Mouse (Mus musculus) hindbrain, postnatal 0 days (tissue): ENCODE results near the gene Parp2. TPM values are rescaled to one million over a fixed set of nuclear protein-coding genes. Genes with fewer than 3 reads are reported as not detected.
A peak's percentile ranks its signal among the peaks of the same experiment; 100 is the strongest.
"Not testable (repeated sequence)": the region's sequence is repeated elsewhere in the genome, so short reads cannot be mapped to it uniquely, and the experiment has no call there.

Experiments used
- ATAC-seq: fragments of 200-750 bp; cut with Nextera tagmentation; 2 replicates; pipeline ENCODE4 v1.8.0; 2017; ENCODE audit warnings: mild to moderate bottlenecking, moderate TSS enrichment, moderate library complexity
- DNase-seq: peaks from one replicate; pipeline ENCODE4 v3.0.0-alpha.2; 2015; ENCODE audit warnings: low spot score
- H3K27ac ChIP-seq: fragments of 300-500 bp; sonication (generic); 2 replicates; pipeline ENCODE4 v1.5.1; 2014; ENCODE audit warnings: mild to moderate bottlenecking
- H3K27me3 ChIP-seq: fragments of 300-500 bp; sonication (generic); 2 replicates; pipeline ENCODE4 v1.6.1; 2014; ENCODE audit warnings: low read length, mixed read lengths; ENCODE audit not compliant: insufficient read depth
- H3K36me3 ChIP-seq: fragments of 300-500 bp; sonication (generic); 2 replicates; pipeline ENCODE4 v1.6.1; 2014; ENCODE audit warnings: low read length, mixed read lengths; ENCODE audit not compliant: insufficient read depth
- H3K4me1 ChIP-seq: fragments of 300-500 bp; sonication (generic); 2 replicates; pipeline ENCODE4 v1.6.1; 2014; ENCODE audit warnings: antibody characterized with exemption, low read length, mixed read lengths; ENCODE audit not compliant: insufficient read depth
- H3K4me2 ChIP-seq: fragments of 300-500 bp; sonication (generic); 2 replicates; pipeline ENCODE4 v1.6.1; 2014; ENCODE audit warnings: low read depth, mild to moderate bottlenecking, low read length, moderate library complexity, mixed read lengths
- H3K4me3 ChIP-seq: fragments of 300-500 bp; sonication (generic); 2 replicates; pipeline ENCODE4 v1.5.1; 2014; ENCODE audit warnings: low read length
- H3K9ac ChIP-seq: fragments of 300-500 bp; sonication (generic); replicated peaks from 2 replicates; pipeline ENCODE4 v1.6.1; 2014; ENCODE audit warnings: mild to moderate bottlenecking, low read length, moderate library complexity, mixed read lengths
- H3K9me3 ChIP-seq: fragments of 300-500 bp; sonication (generic); 2 replicates; pipeline ENCODE4 v1.6.1; 2016; ENCODE audit warnings: low read length, mixed read lengths
- CTCF ChIP-seq: IDR thresholded peaks from 2 replicates; pipeline ENCODE4 v1.5.1; 2016; ENCODE audit warnings: antibody characterized with exemption, control low read depth, low read depth
- WGBS: fragments of 180-500 bp; shearing (Covaris S2); extraction: QIAGEN DNeasy Blood & Tissue Kit; methylation state at CpG from one replicate; pipeline ENCODE4 v1.1.7; 2014; 5-methylcytosine and 5-hydroxymethylcytosine counted together
- polyA plus RNA-seq: library from polyadenylated mRNA; unstranded; fragments of >200 nt; fragmentation: Nextera tagmentation; extraction: Ambion mirVana; gene quantifications from 2 replicates; pipeline ENCODE4 v1.2.1, GENCODE M21; 2015
- total RNA-seq: library from RNA; depleted of rRNA; stranded (reverse); fragments of >200 nt; gene quantifications from 2 replicates; pipeline ENCODE4 v1.2.3, GENCODE M21; 2014; rRNA removed

Parp2 gene
- total and polyA plus RNA-seq, 2 experiments from 2014 or later, result 19.7 to 36.6 TPM

DNA sequence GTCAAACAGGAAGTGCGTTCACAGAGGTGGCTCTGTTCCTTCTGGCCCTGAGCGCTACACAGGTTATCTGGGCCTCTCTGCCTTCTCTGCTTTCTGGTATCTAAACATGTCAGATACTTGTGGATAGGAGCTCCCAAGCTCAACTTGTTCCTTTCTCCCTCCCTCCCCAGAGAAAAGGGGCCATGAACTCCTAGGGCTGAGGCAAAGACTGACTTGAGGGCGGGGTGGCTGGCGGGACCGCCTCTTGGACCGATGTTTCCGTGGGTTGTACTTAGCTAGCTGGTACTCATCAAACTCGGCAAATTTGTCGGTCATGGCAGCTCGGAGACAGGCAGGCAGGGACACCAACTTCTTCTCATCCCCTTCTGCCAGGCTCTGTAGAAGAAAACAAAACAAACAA, 55.0 kb downstream of the Parp2 start:
- ATAC-seq (no peak), DNase-seq (no peak)
- Histone ChIP-seq H3K9me3 (0 out of 2 replicates have a peak, but pooled peaks cover 3% of the 10 kb centered on the region), H3K27me3 (no peaks in the 10 kb centered on the region), H3K9ac (no peak overlapping the region), H3K4me1 (no peaks in the 10 kb centered on the region), H3K36me3 (no peaks in the 10 kb centered on the region), H3K4me2 (no peak overlapping the region), H3K27ac (no peak overlapping the region), H3K4me3 (no peak overlapping the region)
- TF ChIP-seq CTCF, result no peak
- 91% methylated on average over 10 of the region's 10 CpGs for WGBS

DNA sequence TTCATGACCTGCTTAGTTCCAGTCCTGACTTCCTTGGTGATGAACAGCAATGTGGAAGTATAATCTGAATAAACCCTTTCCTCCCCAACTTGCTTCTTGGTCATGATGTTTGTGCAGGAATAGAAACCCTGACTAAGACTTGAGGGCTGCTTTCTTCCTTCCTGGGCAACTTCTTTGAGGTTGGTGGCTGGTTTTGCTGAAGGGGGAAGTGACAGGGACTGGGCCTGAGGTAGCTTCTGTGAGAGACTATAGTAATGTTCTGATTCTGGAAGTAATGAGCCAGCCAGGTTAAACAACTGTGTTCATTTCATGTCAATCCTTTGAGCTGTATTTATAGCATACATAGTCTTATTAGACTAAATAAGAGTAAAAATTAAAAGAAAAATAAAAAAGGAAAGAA, 57.4 kb downstream of the Parp2 start:
- not testable (repeated sequence) for ATAC-seq

DNA sequence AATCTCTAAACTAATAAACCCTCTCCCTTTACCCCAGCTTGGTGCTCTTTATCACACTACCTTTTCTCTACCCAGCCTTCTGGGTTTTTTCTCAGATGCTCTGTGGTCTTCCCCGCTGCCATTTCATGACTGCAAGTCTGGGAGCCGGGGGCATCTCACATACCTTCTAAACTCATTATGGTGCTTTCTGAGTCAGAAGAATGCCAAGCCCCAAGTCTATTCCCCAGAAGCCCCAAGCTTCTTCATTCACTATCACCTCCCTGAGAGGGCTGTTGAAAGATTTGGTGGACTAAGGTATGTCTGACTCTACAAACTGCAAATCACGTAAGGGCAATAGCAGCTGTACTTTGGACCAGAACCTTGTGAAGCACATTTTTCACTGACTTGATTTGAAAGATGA, 59.3 kb downstream of the Parp2 start:
- no peaks in the 10 kb centered on the region for H3K27me3 ChIP-seq

More for the DNA sequence above, 57.4 kb downstream of the Parp2 start:
- H3K4me2 ChIP-seq, H3K27ac ChIP-seq, H3K4me1 ChIP-seq, DNase-seq, H3K36me3 ChIP-seq, H3K9ac ChIP-seq, H3K4me3 ChIP-seq, H3K27me3 ChIP-seq, H3K9me3 ChIP-seq: not testable (repeated sequence)

DNA sequence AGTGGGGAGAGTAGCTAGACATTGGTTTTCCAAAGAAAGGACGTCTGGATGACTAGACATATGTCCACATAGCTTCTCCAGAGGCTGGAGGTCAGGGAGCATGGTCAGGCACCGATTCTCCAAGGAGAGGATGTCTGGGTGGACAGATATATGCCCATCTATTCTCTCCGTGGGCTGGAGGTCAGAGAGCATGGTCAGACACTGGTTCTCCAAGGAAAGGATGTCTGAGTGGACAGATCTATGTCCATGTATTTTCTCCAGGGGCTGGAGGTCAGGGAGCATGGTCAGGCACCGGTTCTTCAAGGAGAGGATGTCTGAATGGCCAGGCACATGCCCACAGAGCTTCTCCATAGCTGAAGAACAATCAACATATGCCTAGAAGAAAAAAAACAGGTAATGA, 60.6 kb downstream of the Parp2 start:
- DNase-seq (no peak), ATAC-seq (no peak)
- Histone ChIP-seq H3K27me3 (no peaks in the 10 kb centered on the region), H3K36me3 (no peaks in the 10 kb centered on the region), H3K9me3 (no peaks in the 10 kb centered on the region), H3K9ac (no peak overlapping the region), H3K4me2 (no peak overlapping the region), H3K27ac (no peak overlapping the region), H3K4me3 (no peak overlapping the region), H3K4me1 (no peaks in the 10 kb centered on the region)
- 81% methylated on average over 4 of the region's 4 CpGs for WGBS
- TF ChIP-seq CTCF, result no peak

More for the DNA sequence above, 59.3 kb downstream of the Parp2 start:
- no peak for TF ChIP-seq CTCF
- no peak overlapping the region for H3K4me2 ChIP-seq
- no peak overlapping the region for H3K9ac ChIP-seq
- no peak overlapping the region for H3K4me3 ChIP-seq
- no peak for ATAC-seq
- no peak overlapping the region for H3K27ac ChIP-seq
- no peaks in the 10 kb centered on the region for H3K9me3 ChIP-seq
- DNase-seq, result no peak
- 94% methylated on average over 3 of the region's 3 CpGs for WGBS
- no peaks in the 10 kb centered on the region for H3K4me1 ChIP-seq
- H3K36me3 ChIP-seq, result no peaks in the 10 kb centered on the region

DNA sequence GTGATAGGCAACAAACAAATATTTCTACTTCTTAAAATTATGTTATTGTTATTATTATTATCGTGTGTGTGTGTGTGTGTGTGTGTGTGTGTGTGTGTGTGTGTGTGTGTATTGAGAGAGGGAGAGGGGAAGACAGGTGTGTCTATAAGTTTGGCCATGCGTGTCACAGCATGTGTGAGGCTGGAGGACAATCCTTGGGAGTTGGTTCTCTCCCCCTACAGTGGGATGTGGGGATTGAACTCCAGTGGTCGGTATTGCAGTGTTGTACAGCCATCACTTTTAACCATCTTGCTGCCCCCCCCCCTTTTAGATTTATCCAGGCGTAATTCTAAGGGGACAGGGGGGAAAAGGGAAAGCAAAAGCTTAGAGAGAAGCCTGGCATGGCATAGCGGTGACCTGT, 61.0 kb downstream of the Parp2 start:
- no peak overlapping the region for H3K27ac ChIP-seq
- no peaks in the 10 kb centered on the region for H3K36me3 ChIP-seq
- no peak for ATAC-seq
- no peaks in the 10 kb centered on the region for H3K4me1 ChIP-seq
- no peak for TF ChIP-seq CTCF
- no peaks in the 10 kb centered on the region for H3K27me3 ChIP-seq
- H3K4me3 ChIP-seq, result no peak overlapping the region
- no peak overlapping the region for H3K9ac ChIP-seq
- no peaks in the 10 kb centered on the region for H3K9me3 ChIP-seq
- no peak for DNase-seq
- WGBS, result 92% methylated on average over 5 of the region's 5 CpGs
- H3K4me2 ChIP-seq, result no peak overlapping the region

DNA sequence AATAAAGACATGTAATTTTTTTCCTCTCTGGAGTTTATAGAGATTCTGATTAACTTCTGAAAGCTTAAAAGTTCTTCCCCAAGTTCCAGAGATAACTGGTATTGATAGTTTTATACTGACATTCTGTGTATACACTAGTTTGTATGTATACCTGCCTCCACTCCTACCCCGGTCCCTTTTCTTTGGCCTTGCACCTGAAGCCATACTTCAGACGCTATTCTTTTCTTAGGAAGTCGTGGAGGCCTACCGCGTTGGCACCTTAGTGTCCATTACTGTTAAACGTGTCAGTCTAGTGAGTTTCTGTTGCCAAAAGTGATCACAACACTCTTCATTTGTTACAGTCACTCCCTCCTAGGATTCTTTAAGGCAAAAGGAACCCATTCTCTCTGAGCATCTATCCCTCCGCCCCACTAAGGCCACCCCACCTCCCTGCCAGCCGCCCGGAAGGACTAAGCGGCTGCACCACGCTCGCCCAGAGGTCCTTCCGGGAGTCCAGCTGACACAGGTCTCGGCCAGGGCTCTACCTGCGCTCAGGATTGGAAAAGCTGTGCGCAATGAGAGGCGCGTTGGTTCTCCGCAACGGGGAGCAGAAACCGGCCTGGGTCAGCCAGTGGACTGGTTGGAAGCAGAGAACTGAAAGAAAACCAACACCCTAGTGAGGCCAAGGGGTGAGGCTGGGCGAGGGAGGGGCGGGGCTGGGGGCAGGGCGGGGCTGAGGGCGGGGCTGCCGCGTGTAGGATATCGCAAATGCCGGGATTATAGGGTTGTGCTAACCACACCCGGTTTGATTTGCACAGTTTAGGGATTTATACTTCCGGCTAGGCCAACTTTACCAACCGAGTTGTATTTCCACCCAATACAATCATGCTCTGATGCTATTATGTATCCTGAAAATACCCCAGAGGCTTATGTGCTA, 62.5 kb downstream of the Parp2 start, which contains the start of gene Tep1:
Tep1 (minus strand) TSS at position 672 of the 916 bp plus-strand sequence.
- Histone ChIP-seq H3K36me3 (no peaks in the 10 kb centered on the region), H3K9me3 (no peaks in the 10 kb centered on the region), H3K9ac (peak within 1 kb of the TSS; percentile 58), H3K4me1 (no peaks in the 10 kb centered on the region), H3K4me2 (peak within 1 kb of the TSS; percentile 71), H3K27ac (peak within 1 kb of the TSS; percentile 78), H3K4me3 (peak within 1 kb of the TSS; percentile 52), H3K27me3 (no peaks in the 10 kb centered on the region)
- TF ChIP-seq CTCF, result no peak
- WGBS, result 7% methylated on average over 32 of the region's 32 CpGs
- ATAC-seq (peak; percentile 98), DNase-seq (peak; percentile 81)

DNA sequence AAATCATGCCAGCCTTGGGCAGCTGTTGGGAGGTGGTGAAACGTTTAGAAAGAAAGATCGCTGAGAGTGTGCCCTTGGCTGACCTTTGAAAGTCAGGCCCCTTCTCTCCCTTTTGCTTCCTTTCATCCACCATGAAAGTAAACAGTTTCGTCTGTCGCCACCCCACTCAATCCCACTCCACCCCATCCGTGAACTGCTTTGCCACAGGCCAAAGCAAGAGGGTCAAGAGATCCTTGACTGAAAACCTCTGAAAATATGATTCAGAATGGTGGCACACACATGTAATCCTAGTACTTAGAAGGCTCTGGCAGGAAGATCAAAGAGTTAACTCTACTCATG, 63.1 kb downstream of the Parp2 start:
- Histone ChIP-seq H3K36me3 (no peaks in the 10 kb centered on the region), H3K4me3 (peak overlapping the region; percentile 52), H3K4me1 (no peaks in the 10 kb centered on the region), H3K27me3 (no peaks in the 10 kb centered on the region), H3K27ac (peak overlapping the region; percentile 78), H3K4me2 (peak overlapping the region; percentile 71), H3K9me3 (no peaks in the 10 kb centered on the region), H3K9ac (peak overlapping the region; percentile 58)
- no peak for TF ChIP-seq CTCF
- WGBS, result 17% methylated on average over 5 of the region's 5 CpGs
- ATAC-seq (no peak), DNase-seq (no peak)

Other genes with a start within 250 kb of the Parp2 start
- not detected in 2 replicates for gene Olfr744, start 193.0 kb upstream of the Parp2 start, total RNA-seq
- not detected in 2 replicates for gene Olfr744, start 193.0 kb upstream of the Parp2 start, polyA plus RNA-seq
- gene Olfr745, start 168.5 kb upstream of the Parp2 start, total RNA-seq, result not detected in 2 replicates
- gene Olfr745, start 168.5 kb upstream of the Parp2 start, polyA plus RNA-seq, result not detected in 2 replicates
- gene Olfr746, start 160.8 kb upstream of the Parp2 start, total RNA-seq, result not detected in 2 replicates
- gene Olfr746, start 160.8 kb upstream of the Parp2 start, polyA plus RNA-seq, result not detected in 2 replicates
- gene Olfr747, start 114.6 kb upstream of the Parp2 start, total RNA-seq, result not detected in 2 replicates
- not detected in 2 replicates for gene Olfr747, start 114.6 kb upstream of the Parp2 start, polyA plus RNA-seq
- gene Olfr748, start 100.5 kb upstream of the Parp2 start, total RNA-seq, result not detected in 2 replicates
- not detected in 2 replicates for gene Olfr748, start 100.5 kb upstream of the Parp2 start, polyA plus RNA-seq
- gene Olfr749, start 62.7 kb upstream of the Parp2 start, total RNA-seq, result not detected in 2 replicates
- not detected in 2 replicates for gene Olfr749, start 62.7 kb upstream of the Parp2 start, polyA plus RNA-seq
- 90.8 and 91.6 TPM in 2 replicates for gene Ttc5, start 22.3 kb upstream of the Parp2 start, total RNA-seq
- gene Ttc5, start 22.3 kb upstream of the Parp2 start, polyA plus RNA-seq, result 95.3 and 95.8 TPM in 2 replicates
- gene Ccnb1ip1, start 109 bp upstream of the Parp2 start, total RNA-seq, result not detected in 2 replicates
- 0.09 and 0.15 TPM in 2 replicates for gene Ccnb1ip1, start 109 bp upstream of the Parp2 start, polyA plus RNA-seq
- gene Tep1, start 62.7 kb downstream of the Parp2 start, total RNA-seq, result 4.3 and 5.6 TPM in 2 replicates
- gene Tep1, start 62.7 kb downstream of the Parp2 start, polyA plus RNA-seq, result 3.4 and 3.5 TPM in 2 replicates
- gene Klhl33, start 89.7 kb downstream of the Parp2 start, total RNA-seq, result 2.4 and 3.7 TPM in 2 replicates
- 2.9 and 4.0 TPM in 2 replicates for gene Klhl33, start 89.7 kb downstream of the Parp2 start, polyA plus RNA-seq
- 71.4 and 80.9 TPM in 2 replicates for gene Osgep, start 117.1 kb downstream of the Parp2 start, total RNA-seq
- 72.4 and 82.7 TPM in 2 replicates for gene Osgep, start 117.1 kb downstream of the Parp2 start, polyA plus RNA-seq
- gene Apex1, start 117.1 kb downstream of the Parp2 start, total RNA-seq, result 68.6 and 70.2 TPM in 2 replicates
- gene Apex1, start 117.1 kb downstream of the Parp2 start, polyA plus RNA-seq, result 145 and 156 TPM in 2 replicates
- 53.3 and 69.1 TPM in 2 replicates for gene Pip4p1, start 123.0 kb downstream of the Parp2 start, total RNA-seq
- 102 and 103 TPM in 2 replicates for gene Pip4p1, start 123.0 kb downstream of the Parp2 start, polyA plus RNA-seq
- 16.7 and 19.1 TPM in 2 replicates for gene Pnp, start 123.2 kb downstream of the Parp2 start, total RNA-seq
- 17.5 and 18.2 TPM in 2 replicates for gene Pnp, start 123.2 kb downstream of the Parp2 start, polyA plus RNA-seq
- 0.47 and 16.3 TPM in 2 replicates for gene Gm49342, start 136.7 kb downstream of the Parp2 start, total RNA-seq
- not detected in 2 replicates for gene Gm49342, start 136.7 kb downstream of the Parp2 start, polyA plus RNA-seq
- 1.2 TPM in 1 of 2 replicates, not detected in the other for gene Pnp2, start 148.2 kb downstream of the Parp2 start, total RNA-seq
- 1.2 and 1.3 TPM in 2 replicates for gene Pnp2, start 148.2 kb downstream of the Parp2 start, polyA plus RNA-seq
- 0.21 TPM in 1 of 2 replicates, not detected in the other for gene Rnase10, start 199.9 kb downstream of the Parp2 start, total RNA-seq
- not detected in 2 replicates for gene Rnase10, start 199.9 kb downstream of the Parp2 start, polyA plus RNA-seq
- gene Rnase9, start 234.0 kb downstream of the Parp2 start, total RNA-seq, result not detected in 2 replicates
- gene Rnase9, start 234.0 kb downstream of the Parp2 start, polyA plus RNA-seq, result not detected in 2 replicates
- gene Rnase11, start 242.3 kb downstream of the Parp2 start, total RNA-seq, result not detected in 2 replicates
- gene Rnase11, start 242.3 kb downstream of the Parp2 start, polyA plus RNA-seq, result not detected in 2 replicates
- not detected in 2 replicates for gene Rnase12, start 249.8 kb downstream of the Parp2 start, total RNA-seq
- 0.29 TPM in 1 of 2 replicates, not detected in the other for gene Rnase12, start 249.8 kb downstream of the Parp2 start, polyA plus RNA-seq